Mouse (Mus musculus): ENCODE data around the gene Cspg5. TPM values are rescaled to one million over a fixed set of nuclear protein-coding genes. Genes with fewer than 3 reads are reported as not detected.

Cspg5 gene
- polyA plus RNA-seq, 1 experiment from 2014 or later, result 115 TPM

DNA sequence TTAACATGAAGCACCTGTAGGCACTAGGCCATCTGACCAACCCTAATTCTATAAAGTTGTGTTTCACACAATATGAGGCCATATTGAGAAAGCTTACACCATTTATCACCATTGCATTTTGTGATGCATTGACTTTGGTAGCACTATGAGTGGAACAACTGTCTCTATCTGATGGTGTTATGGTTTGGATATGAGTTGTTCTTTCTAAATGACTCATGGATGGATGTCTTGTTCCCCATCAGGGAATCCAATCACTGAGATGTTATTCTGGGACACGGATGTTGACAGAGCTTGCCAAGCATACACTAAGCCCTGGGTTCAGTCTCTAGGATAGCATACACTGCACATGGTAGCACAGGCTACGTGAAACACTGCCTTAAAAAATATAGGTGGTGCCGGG lies 28.7 kb downstream of the Cspg5 start:
- Histone ChIP-seq H3K27me3 (replicated peaks; ENCODE audit: control insufficient read depth, insufficient read depth, low read length) (no peaks in the 10 kb centered on the region), H3K4me2 (ENCODE audit: low read length) (no peak overlapping the region), H3K4me3 (replicated peaks; ENCODE audit: low read length) (no peak overlapping the region), H3K4me1 (replicated peaks; ENCODE audit: control insufficient read depth, insufficient read depth, low read length) (no peaks in the 10 kb centered on the region), H3K9me3 (ENCODE audit: control insufficient read depth, low read length) (no peaks in the 10 kb centered on the region), H3K9ac (replicated peaks; ENCODE audit: low read depth, low read length) (no peak overlapping the region), H3K27ac (ENCODE audit: low read length) (no peak overlapping the region), H3K36me3 (ENCODE audit: control insufficient read depth, insufficient read depth) (no peaks in the 10 kb centered on the region)
- WGBS, result 91% methylated on average over 3 of the region's 3 CpGs
- ATAC-seq, result no peak

DNA sequence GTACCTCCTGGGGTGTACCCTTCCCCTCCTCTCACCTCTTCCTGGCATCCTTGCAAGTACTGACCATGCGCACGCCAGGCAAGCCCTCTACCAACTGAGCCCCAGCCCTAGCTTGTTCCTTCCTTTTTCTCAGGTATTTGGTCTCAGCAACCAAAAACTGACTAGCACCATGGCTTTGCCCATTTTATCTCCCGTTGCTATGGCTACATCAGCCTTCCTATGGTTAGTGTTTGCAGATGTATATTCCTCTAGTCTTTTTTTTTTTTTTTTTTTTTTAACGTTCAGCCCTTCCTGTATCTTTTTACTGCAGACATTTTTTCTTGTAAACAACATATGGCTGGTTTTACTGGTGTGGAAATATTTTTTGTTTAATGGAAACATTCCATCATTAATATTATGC lies 29.9 kb downstream of the Cspg5 start:
- H3K4me1 ChIP-seq (replicated peaks; ENCODE audit: control insufficient read depth, insufficient read depth, low read length), result no peaks in the 10 kb centered on the region
- H3K9ac ChIP-seq (replicated peaks; ENCODE audit: low read depth, low read length), result no peak overlapping the region
- no peaks in the 10 kb centered on the region for H3K36me3 ChIP-seq (ENCODE audit: control insufficient read depth, insufficient read depth)
- no peaks in the 10 kb centered on the region for H3K27me3 ChIP-seq (replicated peaks; ENCODE audit: control insufficient read depth, insufficient read depth, low read length)
- WGBS, result 79% methylated on average over 4 of the region's 4 CpGs
- H3K9me3 ChIP-seq (ENCODE audit: control insufficient read depth, low read length), result no peaks in the 10 kb centered on the region
- no peak overlapping the region for H3K27ac ChIP-seq (ENCODE audit: low read length)
- H3K4me2 ChIP-seq (ENCODE audit: low read length), result no peak overlapping the region
- ATAC-seq, result no peak
- H3K4me3 ChIP-seq (replicated peaks; ENCODE audit: low read length), result no peak overlapping the region

DNA sequence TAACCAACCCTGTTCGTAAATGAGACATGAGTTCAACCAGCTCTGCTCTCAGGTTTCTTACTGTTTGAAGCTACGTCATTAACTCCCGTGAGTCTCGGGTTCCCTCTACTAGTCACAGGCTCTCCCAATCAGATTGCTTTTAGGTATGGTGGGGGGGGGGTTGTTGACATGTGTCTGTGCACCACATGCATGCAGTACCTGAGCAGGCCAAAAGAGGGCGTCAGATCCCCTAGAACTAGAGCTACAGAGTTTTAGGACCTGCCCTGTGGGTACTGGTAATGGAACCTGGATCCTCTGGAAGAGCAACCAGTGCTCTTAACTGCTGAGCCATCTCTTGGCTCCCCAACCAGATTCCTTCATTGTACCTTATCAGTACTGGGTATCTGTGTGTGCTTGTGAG lies 32.3 kb downstream of the Cspg5 start:
- Histone ChIP-seq H3K9ac (replicated peaks; ENCODE audit: low read depth, low read length) (no peak overlapping the region), H3K27me3 (replicated peaks; ENCODE audit: control insufficient read depth, insufficient read depth, low read length) (no peaks in the 10 kb centered on the region), H3K4me2 (ENCODE audit: low read length) (no peak overlapping the region), H3K9me3 (ENCODE audit: control insufficient read depth, low read length) (no peaks in the 10 kb centered on the region), H3K4me3 (replicated peaks; ENCODE audit: low read length) (no peak overlapping the region), H3K4me1 (replicated peaks; ENCODE audit: control insufficient read depth, insufficient read depth, low read length) (no peaks in the 10 kb centered on the region), H3K27ac (ENCODE audit: low read length) (no peak overlapping the region), H3K36me3 (ENCODE audit: control insufficient read depth, insufficient read depth) (no peaks in the 10 kb centered on the region)
- 68% methylated on average over 5 of the region's 5 CpGs for WGBS
- ATAC-seq, result no peak

DNA sequence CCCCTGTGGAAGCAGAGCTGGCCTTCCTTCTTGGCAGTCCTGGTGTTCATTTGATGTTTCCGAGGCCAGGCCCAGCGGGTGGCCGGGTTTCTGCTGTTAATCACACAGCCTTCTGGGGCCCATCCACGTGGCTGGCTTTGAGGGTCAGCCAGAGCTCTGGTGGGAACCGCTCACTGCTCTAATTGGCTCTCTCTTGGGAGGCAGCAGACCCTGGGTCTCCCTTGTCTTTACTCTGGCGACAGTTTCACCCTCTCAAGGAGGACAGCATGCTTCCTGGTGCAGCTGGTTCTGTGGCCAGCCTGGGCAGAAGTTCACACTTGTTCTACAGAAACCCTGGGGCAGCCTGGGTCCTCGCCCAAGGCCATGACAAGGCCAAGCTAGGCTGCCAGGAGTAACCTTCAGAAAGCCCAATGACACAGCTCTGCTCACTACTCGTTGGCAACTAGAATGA lies 33.9 kb downstream of the Cspg5 start:
- Histone ChIP-seq H3K4me1 (replicated peaks; ENCODE audit: control insufficient read depth, insufficient read depth, low read length) (no peaks in the 10 kb centered on the region), H3K9ac (replicated peaks; ENCODE audit: low read depth, low read length) (no peak overlapping the region), H3K9me3 (ENCODE audit: control insufficient read depth, low read length) (no peaks in the 10 kb centered on the region), H3K27me3 (replicated peaks; ENCODE audit: control insufficient read depth, insufficient read depth, low read length) (no peaks in the 10 kb centered on the region), H3K27ac (ENCODE audit: low read length) (no peak overlapping the region), H3K4me3 (replicated peaks; ENCODE audit: low read length) (no peak overlapping the region), H3K4me2 (ENCODE audit: low read length) (no peak overlapping the region), H3K36me3 (ENCODE audit: control insufficient read depth, insufficient read depth) (no peaks in the 10 kb centered on the region)
- 44% methylated on average over 8 of the region's 8 CpGs for WGBS
- peak; percentile 49; the same call in 1 of the 2 replicates for ATAC-seq

DNA sequence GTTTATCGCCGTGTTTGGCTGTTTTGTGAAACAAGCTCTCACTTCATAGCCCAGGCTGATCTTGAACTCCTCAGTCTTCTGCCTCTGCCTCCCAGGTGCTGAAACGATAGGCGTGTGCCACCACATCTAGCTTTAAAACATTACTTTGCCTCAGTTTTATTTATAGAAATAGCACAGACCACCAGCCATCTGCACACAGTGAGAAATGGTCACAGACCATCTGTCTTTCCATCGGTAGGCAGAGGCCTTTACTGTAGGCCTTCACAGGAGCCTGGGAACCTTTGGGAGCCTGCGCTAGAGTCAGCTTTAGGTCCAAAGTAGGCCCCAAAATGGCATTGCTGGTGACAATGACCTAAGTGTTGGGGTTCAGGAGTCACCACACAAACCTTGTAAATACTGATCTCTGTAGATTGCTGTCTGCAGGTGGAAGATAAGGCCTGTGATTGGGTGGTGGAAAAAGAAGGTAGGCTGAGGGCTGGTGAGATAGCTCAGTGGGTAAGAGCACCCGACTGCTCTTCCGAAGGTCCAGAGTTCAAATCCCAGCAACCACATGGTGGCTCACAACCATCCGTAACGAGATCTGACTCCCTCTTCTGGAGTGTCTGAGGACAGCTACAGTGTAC lies 40.6 kb downstream of the Cspg5 start:
- Histone ChIP-seq H3K9me3 (ENCODE audit: control insufficient read depth, low read length) (no peaks in the 10 kb centered on the region), H3K4me1 (replicated peaks; ENCODE audit: control insufficient read depth, insufficient read depth, low read length) (peaks cover 12% of the 10 kb centered on the region), H3K36me3 (ENCODE audit: control insufficient read depth, insufficient read depth) (no peaks in the 10 kb centered on the region), H3K9ac (replicated peaks; ENCODE audit: low read depth, low read length) (no peak overlapping the region), H3K4me3 (replicated peaks; ENCODE audit: low read length) (no peak overlapping the region), H3K27me3 (replicated peaks; ENCODE audit: control insufficient read depth, insufficient read depth, low read length) (no peaks in the 10 kb centered on the region), H3K27ac (ENCODE audit: low read length) (no peak overlapping the region), H3K4me2 (ENCODE audit: low read length) (no peak overlapping the region)
- no peak for ATAC-seq
- 85% methylated on average over 8 of the region's 10 CpGs for WGBS

DNA sequence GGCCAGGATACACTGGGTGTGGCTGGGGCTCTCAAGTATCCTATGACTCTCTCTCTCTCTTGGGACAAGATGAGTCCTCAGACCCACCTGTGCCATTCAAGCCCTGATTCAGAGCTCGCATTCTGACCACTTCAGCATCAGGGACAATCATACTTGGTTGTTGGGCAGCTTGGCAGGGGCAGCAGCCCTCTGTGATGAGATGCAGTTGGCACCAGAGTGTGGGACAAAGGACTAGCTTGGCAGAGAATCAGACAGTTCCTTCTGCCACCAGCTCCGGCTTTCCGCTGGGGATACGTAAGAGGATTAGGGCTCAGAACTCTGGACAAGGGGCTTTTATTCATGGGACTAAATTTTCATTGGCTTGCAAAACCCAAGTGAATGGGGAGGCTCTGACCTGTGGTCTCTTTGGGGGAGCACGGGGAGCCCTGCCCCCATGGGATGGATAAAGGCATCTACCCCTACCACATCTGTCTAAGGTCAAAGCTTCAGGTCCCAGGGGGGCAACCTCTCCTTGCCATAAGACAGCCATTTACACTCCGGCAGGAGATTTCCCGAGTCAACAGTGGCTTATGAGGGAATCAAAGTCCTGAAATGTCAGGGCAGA lies 43.8 kb downstream of the Cspg5 start:
- peak; percentile 94 for ATAC-seq
- Histone ChIP-seq H3K9ac (replicated peaks; ENCODE audit: low read depth, low read length) (no peak overlapping the region), H3K9me3 (ENCODE audit: control insufficient read depth, low read length) (no peaks in the 10 kb centered on the region), H3K27me3 (replicated peaks; ENCODE audit: control insufficient read depth, insufficient read depth, low read length) (no peaks in the 10 kb centered on the region), H3K4me2 (ENCODE audit: low read length) (no peak overlapping the region), H3K36me3 (ENCODE audit: control insufficient read depth, insufficient read depth) (no peaks in the 10 kb centered on the region), H3K4me3 (replicated peaks; ENCODE audit: low read length) (no peak overlapping the region), H3K4me1 (replicated peaks; ENCODE audit: control insufficient read depth, insufficient read depth, low read length) (peaks cover 12% of the 10 kb centered on the region), H3K27ac (ENCODE audit: low read length) (peak overlapping the region; percentile 67)
- WGBS, result 21% methylated on average over 7 of the region's 7 CpGs

DNA sequence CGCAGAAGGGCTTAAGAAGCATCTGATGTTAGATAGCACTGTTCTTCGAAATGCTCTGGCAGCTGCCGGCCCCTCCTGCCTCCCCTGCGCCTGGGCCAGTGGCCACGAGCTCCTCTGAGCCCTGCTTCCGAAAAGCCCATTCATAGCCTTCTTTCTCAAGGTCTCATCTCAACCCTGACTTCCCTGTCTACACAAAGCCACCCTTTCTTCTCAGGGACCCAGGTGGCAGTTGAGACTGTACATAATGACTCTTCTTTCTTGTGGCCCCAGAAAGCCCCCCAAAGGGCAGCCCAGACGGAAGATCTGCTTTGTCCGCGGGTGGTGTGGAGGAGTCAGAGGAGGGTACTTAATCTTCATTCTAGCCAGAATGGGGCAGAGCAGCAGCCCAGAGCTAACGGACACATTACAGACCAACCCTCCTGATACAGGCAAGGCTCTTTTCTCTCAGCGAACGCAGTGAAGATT lies 49.7 kb downstream of the Cspg5 start:
- ATAC-seq, result no peak
- H3K4me1 ChIP-seq (replicated peaks; ENCODE audit: control insufficient read depth, insufficient read depth, low read length), result no peaks in the 10 kb centered on the region; the same call in 1 of the 2 replicates
- no peak overlapping the region for H3K4me2 ChIP-seq (ENCODE audit: low read length)
- no peak overlapping the region for H3K4me3 ChIP-seq (replicated peaks; ENCODE audit: low read length)
- H3K9me3 ChIP-seq (ENCODE audit: control insufficient read depth, low read length), result no peaks in the 10 kb centered on the region
- H3K27ac ChIP-seq (ENCODE audit: low read length), result no peak overlapping the region
- no peaks in the 10 kb centered on the region for H3K36me3 ChIP-seq (ENCODE audit: control insufficient read depth, insufficient read depth)
- H3K27me3 ChIP-seq (replicated peaks; ENCODE audit: control insufficient read depth, insufficient read depth, low read length), result no peaks in the 10 kb centered on the region
- 58% methylated on average over 12 of the region's 12 CpGs for WGBS
- no peak overlapping the region for H3K9ac ChIP-seq (replicated peaks; ENCODE audit: low read depth, low read length)

DNA sequence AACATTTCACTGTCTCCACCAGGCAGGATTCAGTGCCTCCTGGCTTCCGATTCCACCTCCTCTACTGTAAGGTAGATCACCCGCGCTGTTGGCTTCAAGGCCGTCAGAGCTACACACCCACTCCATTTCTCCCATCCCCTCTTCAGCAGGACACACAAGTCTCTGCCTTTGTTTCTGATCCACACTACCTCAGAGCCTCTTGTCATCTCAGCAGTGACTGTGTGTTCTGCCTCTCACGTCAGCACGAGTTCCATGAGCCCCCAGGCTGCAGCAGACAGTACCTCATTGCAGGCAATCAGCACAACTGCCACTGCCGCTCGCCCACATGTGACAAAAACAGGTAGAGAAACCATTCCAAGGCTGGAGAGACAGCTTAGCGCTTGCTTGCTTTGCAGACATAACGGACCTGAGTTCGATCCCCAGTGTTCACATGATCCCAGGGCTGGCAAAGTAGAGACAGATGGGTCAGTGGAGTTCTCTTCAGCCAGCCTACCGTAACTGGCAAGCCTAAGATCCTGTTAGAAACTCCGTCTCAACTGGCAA lies 50.4 kb downstream of the Cspg5 start:
- Histone ChIP-seq H3K4me2 (ENCODE audit: low read length) (no peak overlapping the region), H3K36me3 (ENCODE audit: control insufficient read depth, insufficient read depth) (no peaks in the 10 kb centered on the region), H3K9ac (replicated peaks; ENCODE audit: low read depth, low read length) (no peak overlapping the region), H3K4me3 (replicated peaks; ENCODE audit: low read length) (no peak overlapping the region), H3K9me3 (ENCODE audit: control insufficient read depth, low read length) (no peaks in the 10 kb centered on the region), H3K27ac (ENCODE audit: low read length) (no peak overlapping the region), H3K27me3 (replicated peaks; ENCODE audit: control insufficient read depth, insufficient read depth, low read length) (no peaks in the 10 kb centered on the region), H3K4me1 (replicated peaks; ENCODE audit: control insufficient read depth, insufficient read depth, low read length) (no peaks in the 10 kb centered on the region; the same call in 1 of the 2 replicates)
- WGBS, result 89% methylated on average over 13 of the region's 13 CpGs
- ATAC-seq, result no peak

DNA sequence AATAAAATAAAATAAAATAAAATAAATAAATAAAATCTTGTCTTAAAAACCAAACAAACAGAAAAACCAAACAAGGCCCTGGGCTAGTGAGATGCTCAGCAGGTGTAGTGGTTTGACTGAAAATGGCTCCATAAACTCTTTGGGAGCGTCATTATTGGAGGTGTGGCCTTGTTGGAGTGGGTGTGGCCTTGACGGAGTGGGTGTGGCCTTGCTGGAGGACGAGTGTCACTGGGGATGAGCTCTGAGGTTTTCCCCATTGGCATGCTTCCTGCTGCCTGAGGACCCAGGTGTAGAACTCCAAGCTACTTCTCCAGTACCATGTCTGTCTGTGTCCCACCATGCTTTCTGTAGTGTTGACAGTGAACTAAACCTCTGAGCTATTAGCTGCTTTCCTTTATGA lies 51.2 kb downstream of the Cspg5 start:
- 60% methylated on average over 3 of the region's 3 CpGs for WGBS
- no peak overlapping the region for H3K9ac ChIP-seq (replicated peaks; ENCODE audit: low read depth, low read length)
- H3K27ac ChIP-seq (ENCODE audit: low read length), result no peak overlapping the region
- H3K36me3 ChIP-seq (ENCODE audit: control insufficient read depth, insufficient read depth), result no peaks in the 10 kb centered on the region
- H3K4me1 ChIP-seq (replicated peaks; ENCODE audit: control insufficient read depth, insufficient read depth, low read length), result no peaks in the 10 kb centered on the region; the same call in 1 of the 2 replicates
- no peak overlapping the region for H3K4me2 ChIP-seq (ENCODE audit: low read length)
- no peak overlapping the region for H3K4me3 ChIP-seq (replicated peaks; ENCODE audit: low read length)
- H3K27me3 ChIP-seq (replicated peaks; ENCODE audit: control insufficient read depth, insufficient read depth, low read length), result no peaks in the 10 kb centered on the region
- ATAC-seq, result no peak
- no peaks in the 10 kb centered on the region for H3K9me3 ChIP-seq (ENCODE audit: control insufficient read depth, low read length)

All from forebrain, embryonic 16.5 days (tissue).